Mouse (Mus musculus) left cerebral cortex, adult 8-10 months (tissue): ENCODE measurements at regions not wholly inside any gene's neighbourhood (a gene's known extent, or its start where the extent isn't known, plus 50 kb on each side); places are given as distances from the start of the nearest gene placed in this dataset.
A peak's percentile ranks its signal among the peaks of the same experiment; 100 is the strongest.
"Not testable (repeated sequence)": the region's sequence is repeated elsewhere in the genome, so short reads cannot be mapped to it uniquely, and the experiment has no call there.

Source experiments
- DNase-seq, 2 experiments: peaks; one replicate each; pipeline ENCODE4 v3.0.0; 2022; ENCODE audit warnings: low spot score in 2 of 2

DNA sequence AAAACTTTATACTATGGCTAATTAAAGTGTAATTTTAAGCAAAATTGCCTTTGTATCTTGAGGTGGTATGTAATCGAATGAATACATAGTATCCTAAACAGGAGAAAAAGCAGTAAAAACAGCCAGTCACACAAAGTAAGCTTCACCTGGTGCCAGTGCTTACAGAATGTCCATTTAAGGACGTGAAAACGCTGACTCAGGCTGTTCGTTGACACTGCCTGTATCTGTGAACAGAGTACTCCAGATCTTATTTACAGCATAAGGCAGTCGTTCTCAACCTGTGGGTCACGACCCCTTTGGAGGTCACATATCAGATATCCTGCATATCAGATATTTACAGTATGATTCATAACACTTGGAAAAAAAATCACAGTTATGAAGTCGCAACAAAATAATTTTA is 194.8 kb downstream of the Wdr20rt start:
- no peak for DNase-seq

DNA sequence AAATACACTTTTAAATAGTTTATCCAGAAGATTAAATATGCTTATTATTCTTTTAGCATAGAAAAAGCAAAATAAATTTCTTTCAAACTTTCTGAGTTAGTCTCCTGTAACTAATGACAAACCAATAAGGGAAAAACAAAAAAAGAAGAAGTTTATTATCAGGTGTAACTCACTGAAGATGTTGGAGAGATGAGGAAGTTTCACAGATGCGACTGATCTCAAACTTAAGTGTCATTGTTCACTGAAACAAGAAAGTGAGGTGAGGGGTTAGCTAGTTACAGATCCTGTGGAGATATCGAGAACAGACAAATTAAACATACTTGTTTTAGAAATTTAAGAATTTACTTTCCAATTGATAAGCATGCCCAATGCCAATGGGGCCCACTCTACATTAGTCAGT is 199.2 kb downstream of the Wdr20rt start:
- DNase-seq = no peak

DNA sequence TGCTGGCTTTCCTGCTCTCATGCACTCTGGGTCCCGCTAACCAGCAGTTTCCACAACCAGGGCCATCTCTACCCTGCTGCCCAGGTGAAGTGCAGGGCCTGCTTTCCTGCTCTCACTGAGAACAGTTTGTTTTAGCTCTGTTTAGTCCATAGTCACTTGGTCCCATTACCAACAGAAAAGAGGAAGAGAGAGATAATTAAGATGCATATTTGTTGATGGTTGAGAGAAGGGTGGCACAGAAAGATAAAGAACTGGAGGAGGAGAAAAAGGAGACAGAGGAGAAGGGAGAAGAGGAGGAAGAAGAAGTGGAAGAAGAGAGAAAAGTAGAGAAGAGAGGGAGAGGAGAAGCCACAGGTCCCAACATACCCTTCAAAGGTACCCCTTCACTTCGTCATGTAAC is 200.1 kb downstream of the Wdr20rt start:
- DNase-seq = no peak

DNA sequence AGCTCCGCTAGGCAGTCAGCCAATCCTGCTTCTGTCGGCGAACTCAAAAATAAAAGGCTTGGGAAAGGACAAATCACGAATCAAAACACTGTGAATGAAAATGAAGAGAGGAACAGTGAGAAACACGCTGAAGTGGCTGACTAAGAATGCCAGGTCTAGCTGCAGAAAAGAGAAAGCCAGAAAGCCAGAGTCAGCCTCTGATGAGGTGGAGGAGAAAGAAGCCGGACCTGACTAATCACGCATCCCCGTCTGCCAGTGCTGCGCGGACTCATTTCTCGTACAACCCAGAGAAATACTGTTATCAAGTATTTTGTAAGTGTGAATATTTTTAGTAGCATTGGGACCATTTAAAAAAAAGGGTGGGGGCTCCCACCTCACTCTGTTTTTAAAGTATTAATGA is 201.6 kb downstream of the Wdr20rt start:
- DNase-seq = no peak

DNA sequence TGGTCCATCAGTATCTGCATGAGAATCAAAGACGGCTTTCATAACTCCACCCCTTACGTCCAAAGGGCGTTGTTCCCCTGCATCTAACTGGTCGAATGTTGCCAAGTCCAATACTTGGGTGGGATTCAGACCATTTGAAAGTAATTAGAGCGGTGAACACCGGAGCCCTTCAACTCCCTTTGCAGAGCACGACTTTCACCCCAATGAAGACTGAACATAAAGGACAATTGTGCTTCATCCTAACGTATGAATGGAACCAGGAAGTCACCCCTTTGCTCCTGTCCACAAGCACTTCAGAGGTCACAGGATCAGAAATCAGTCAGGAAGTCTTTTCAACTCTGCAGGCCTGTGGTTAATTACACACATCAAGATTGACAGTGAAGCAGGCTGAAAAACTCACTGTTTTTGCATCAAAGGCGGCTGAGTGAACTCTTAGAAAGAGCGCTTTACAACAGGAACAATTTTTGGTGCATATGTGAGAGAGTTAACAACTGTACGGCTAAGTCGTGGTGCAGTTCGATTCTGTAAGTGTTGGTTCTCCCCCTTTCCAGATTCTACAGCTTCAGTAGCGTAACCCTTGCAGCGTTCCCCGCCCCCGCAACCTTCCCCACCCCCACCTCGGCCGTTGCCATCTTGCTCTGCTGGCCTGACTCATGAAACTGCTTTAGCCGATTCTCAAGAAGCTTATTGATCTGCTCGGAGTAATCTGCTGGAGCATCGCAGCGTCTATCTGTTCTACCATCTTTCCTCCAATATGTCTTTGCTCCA is 203.1 kb downstream of the Wdr20rt start:
- DNase-seq = no peak

DNA sequence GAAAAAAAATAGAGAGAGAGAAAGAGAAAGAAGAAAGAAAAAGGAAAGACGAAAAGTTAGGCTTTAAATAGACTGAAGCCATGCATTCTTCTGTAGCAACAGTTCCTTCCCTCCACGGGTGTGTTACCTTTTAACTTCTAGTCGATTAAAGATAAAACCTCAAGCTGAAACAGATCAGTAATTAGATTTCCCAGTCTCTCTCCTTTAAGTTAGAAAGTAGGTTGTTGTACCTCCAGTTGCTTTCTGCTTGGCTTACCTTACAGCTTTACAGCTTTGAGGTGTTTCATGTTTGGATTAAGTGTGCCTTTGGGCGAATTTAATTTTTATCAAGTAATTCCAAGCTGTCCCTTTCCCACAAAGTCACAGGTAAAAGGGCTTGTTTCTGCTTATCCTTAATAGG is 225.5 kb downstream of the Wdr20rt start:
- no peak for DNase-seq

DNA sequence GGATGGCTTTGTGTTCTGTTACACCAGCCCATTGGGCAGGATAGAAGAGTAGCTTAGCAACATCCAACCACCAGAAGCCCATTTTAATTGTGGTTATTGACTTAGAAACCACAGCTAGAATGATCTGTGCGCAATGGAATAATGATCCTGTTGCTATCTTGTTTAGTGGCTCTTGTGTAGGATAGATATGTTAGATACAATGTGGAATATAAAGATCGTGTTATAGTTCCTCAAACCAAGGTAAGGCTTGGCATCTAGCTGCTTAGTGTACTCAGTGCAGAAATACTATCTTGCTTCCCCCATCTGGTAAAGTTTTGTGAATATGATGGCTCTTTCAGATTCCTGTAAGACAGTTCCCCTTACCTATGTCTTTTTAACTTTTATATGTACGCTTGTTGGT is 230.4 kb downstream of the Wdr20rt start:
- no peak for DNase-seq

DNA sequence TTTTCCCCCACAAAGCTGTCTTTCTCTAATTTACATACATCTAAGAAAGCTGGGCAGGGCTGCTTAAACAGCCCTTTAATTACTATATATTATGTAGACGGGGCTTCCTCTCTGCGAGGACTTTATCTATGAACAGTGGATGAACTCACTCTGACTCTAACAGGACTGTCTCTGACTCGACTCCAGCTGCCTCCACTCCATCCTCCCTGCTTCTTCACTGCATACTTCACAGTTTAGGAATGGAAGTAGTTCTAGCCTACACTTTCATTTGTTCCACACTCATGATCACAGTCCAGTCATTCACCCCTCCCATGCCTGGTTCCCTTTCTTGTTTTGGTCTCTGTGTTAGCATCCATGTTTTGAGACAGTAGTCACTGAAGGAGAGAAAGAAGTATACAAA is 231.6 kb downstream of the Wdr20rt start:
- no peak for DNase-seq

DNA sequence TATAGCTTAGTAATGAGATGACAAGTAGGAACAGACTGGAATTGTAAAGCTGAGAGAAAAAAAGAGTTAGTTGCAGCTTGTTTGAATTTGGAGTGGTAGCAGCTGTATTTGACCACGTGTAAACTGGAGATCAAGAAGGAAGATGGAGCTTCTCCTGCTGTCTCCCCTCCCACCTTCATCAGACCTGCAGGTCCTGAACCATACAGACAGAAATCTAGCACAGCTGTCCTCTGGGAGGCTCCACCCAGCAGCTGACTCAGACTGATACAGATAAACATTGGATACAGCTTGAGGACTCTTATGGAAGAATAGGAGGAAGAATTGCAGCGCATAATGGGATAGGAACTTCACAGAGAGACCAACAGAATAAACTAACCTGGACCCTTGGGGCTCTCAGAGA is 238.9 kb downstream of the Wdr20rt start:
- DNase-seq = no peak

DNA sequence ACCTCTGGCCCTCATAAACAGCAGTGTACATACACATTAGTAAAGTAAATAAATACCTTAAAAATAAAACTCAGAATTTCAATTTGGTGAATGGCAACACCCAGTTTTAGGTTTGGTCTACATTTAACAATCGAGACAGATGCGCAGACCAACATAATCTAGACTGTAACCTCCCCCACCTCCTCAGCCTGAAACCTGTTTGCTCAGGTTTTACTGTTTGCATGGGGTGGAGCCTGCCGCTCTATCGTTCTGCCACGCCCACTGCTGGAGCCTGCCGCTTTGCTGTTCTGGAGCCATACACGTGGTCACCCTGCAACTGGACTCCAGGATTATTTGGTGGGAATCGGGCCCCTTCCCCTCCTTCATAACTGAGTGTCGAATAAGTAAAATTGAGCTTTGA is 253.4 kb downstream of the Wdr20rt start:
- DNase-seq = not testable (repeated sequence)

DNA sequence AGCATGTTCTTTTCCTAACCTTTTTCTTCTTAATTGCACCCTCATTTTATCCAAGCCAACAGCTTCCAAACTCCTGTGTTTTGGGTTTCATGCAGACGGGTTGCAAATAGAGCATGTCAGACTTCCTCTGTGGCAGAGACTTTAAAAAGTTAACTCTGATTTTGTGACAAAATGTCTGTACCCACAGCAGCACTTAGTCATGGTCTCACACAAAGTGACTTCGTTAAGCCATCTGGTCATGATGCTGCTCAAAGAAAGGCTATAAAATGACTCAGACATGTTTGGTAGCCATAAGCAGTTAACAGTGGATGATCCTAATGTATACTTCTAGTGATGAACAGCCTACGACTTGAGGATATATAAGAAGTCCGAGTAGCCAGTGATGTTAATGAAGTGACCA is 255.5 kb downstream of the Wdr20rt start:
- no peak for DNase-seq

DNA sequence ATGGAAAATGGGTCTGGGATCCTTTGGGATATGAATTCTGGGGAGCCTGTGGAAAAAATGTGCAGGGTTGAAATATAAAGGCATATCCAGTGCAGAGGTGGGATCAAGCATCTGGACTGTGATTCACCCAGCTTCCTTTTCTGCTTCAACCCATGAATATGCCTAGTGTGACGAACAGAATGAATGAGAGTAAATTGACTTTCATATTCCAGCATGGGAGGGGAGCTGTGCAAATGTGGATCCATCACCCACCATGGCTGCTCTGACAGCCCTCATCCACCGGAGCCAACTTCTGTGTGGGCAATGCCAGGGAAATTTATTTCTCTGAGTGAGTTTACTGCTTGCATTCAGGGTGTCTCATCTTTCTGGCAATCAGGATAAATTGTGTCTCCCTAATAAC is 265.8 kb downstream of the Wdr20rt start:
- DNase-seq = peak in 1 of 2 experiments; percentile 7

DNA sequence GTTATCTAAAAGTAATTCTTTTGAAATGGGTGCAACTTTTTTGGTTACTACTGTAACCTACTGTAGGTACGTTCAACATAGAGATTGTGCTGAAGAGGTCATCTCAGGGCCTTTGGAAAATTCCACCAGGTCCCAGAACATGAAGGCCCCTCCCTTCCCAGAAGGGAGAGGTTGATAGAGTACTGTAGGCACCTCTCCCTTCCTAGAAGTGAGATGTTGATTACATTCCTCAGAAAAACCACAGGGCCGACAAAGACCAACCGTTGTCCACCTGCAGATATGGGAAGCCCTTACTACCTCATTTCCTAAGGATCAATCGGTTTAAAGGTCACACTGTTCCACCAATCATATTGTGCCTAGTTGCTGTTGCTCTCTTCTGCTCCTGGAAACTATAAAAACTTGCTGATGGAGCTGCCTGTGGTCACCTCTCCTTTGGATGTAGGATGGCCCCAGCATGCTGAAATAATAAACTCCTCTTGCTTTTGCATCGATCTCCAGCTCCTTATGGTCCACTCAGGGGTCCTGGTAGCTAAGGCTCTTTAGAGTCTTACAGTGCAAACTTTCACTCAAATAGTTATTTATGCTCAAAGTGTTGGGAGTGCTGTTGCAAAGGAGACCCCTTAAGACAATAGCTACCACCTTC is 269.2 kb downstream of the Wdr20rt start:
- no peak for DNase-seq

DNA sequence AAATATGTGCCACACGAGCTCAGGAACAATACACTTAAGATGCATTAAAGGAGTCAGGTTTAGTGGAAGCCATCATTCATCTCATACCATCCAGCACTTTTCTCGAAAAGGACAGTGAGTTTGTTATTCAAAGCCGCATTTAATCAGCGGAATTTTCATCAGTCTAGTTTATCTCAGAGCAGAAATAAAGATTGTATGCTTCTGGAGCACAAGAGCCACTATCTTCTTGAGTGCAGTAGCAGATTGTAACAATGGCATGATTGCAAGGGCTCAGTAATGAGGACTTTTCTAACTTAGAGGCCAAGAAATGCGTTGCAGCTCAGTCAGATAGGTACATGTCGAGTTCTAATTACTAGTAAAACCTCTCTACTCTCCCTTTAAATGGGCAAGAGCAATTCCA is 271.3 kb downstream of the Wdr20rt start:
- no peak for DNase-seq

DNA sequence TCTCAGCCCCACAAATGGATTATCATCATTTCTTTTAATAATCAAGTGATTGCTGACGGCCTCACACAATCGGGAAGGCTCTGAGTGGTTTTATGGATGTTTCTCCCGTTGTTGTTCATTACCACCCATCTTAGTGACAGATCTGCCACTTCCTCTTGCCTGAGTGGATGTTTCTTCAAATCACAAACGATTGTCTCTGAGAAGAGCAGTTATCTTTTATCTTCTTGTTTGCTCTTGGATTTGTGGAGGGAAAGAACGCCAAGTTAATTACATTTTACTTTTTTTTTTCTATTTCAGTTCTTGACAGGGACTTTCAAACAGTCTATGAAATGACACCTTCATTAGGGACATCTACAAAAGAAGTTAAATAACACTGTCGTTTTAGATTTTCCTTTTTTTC is 272.3 kb downstream of the Wdr20rt start:
- no peak for DNase-seq

DNA sequence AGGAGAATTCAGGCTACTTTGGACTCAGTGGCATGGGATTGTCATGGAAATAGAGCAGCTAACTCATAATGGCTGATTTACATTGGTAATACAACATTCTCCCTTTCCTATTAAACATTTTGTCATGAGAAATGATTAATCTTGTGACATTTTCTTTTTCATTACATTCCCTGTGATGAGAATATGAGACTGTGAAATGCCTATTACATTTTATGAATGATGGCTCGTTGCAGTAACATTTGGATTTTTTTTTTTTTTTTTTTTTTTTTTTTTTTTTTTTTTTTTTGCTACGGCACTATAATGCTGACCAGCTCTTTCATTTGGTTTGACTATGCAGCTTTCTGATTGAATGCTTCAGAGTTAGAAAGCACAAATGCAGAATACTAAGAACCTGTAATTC is 276.1 kb downstream of the Wdr20rt start:
- no peak for DNase-seq

DNA sequence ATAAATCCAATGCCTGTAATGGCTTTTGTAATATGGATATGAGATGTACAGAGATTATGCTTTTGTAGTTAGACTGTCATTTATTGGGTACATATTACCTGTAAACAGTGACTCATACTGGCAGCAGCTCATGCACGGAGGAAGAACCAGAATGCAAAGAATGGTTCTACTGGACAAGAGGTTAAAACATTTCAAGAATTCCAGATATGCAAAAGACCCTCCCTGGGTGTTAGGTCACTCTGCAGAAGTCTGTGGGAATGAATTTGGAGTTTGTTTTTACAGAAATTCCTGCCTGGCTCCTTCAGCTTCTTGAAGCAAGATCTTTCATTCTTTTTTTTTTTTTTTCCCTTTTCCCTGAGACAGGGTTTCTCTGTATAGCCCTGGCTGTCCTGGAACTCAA is 276.7 kb downstream of the Wdr20rt start:
- no peak for DNase-seq

DNA sequence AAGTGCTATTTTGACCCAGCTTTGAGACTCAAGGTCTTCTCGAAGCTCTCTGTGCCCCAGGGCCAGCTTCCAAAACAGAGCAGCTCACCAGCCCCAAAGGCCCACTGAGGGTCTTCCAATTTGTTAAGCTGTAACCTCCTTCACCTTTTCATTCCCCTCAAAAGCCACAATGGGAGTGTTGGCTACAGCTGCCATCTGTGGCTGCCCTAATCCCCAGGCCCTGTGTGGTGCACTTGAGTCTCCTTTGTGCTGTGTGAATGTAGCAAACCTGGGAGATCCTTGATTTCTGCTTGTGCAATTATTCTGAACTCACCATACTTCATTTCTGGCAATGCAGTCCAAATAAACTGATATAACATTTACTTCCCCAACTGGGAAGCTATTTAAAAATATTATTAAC is 287.8 kb downstream of the Wdr20rt start:
- no peak for DNase-seq

DNA sequence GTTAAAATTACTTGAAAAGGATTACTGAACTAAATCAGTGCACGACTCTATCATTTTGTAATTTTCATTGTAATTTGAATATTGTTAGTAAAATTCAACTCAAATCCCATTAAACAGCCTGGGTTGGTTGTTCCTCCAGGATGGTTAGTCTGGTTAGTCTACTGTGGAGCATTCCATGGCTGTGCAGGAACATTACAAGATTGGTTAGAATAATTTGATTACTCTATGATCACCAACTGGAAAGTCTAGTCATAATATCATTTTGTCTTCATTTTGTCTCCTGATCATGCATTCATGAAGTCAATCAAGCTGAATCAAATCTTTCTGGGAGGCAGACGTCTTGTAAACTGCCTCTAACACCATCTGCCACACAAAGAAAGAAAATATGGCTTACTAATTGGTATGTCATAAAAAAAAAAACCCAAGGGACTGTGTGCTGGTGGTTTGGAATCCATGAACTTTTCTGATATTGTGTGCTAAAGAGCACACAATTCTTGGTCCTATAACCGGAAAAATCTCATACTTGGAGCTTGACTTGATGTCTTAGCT is 308.9 kb downstream of the Wdr20rt start:
- DNase-seq = no peak

DNA sequence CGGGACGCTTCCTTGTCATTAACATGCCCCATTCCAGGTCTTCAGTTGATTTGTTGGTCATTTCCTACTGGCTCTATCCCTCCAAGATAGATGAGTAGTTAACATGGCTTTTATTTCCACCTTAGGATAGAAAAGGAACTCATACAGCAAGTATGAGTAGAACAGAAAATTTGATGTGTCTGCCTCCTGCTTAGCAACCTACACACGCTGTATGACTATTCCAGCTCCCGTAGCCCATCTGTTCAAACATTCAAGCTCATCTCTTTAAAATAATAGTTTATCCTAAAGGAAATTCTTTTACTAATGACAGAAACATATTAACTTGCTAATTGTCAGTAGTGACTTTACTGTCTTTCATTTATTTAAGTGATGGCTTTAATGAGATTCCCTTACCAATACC is 323.0 kb downstream of the Wdr20rt start:
- DNase-seq = peak in 1 of 2 experiments; percentile 6

DNA sequence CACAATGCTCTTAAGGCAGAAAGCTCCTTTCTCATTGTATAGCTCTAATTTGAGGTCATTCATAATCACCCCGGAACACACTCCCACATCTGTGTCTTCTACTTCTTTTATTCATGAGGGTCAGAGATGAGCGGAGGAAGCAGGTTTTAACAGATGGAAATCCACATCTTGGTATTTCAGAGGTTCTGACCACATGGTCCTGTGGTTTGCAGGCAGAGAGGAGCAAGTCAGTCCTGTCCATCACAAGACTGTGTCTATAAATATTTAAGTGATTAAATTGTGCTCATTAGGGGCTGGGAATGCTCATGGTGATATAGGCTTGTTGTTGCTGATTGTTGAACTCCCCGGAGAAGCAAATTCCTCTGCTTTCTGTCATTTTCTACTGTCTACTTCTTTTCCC is 326.9 kb downstream of the Wdr20rt start:
- DNase-seq = no peak

DNA sequence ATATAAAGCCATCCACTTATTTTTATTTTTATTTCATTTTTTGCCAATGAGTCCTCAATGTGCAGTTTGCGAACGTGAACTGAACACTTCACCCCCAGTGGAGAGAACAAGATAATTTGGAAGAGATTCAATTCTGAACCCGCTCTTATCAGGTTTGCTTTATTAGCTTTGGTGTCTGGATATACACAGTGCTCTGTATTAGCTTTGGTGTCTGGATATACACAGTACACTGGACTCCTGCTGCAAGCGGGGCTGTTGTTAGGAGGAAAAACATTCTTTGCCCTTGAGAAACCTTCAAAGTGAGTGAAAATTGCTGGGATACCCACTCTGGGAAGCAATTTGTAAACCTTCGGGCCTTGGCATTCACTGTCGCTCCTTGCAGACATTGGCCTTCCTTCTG is 333.7 kb downstream of the Wdr20rt start:
- DNase-seq = no peak

DNA sequence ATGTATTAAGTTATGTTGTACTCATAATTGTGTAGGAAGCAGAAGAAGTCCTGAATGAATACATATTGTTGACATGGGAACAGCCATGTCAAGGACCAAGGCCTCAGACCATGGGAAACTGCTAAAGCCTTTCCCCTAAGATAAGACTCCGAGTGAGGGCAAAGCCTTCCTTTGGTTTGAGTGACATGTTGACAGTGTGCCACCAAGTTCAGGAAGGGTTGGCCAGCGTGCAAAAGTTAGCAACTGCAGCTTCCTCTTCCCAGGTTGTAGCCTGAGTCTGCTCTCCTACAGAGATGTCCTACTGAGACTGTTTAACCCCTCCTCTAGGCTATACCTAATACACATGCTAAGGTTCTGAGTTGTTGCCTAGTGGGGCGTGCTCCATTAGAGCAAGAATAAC is 334.5 kb downstream of the Wdr20rt start:
- DNase-seq = no peak
